ENCODE assay signal across 25 mouse cellular contexts in the genomic region with DNA sequence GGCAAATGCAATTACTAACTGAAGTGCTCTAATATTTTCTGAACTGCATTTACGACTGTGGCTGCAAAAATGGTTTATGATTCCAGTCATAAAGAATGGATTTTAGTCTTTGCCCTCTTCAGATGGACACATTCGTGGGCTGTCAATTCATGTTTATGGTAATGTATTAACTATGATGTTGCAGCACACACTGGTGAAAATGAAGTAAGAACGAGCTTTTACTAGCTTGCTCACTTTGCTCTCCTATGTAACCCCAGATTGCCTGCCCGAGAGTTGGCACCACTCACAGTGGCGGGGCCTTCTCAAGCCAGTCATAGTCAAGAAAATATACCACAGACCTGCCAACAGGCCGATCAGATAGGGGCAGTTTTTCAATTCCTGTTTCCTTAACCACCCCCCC.
"Had no signal": no experiment of that assay in that cellular context is flagged by ENCODE, and none has a peak within 500 bp of the region (broad histone marks: within the 10 kb centered on the region; RNA-seq: fewer than 3 reads in every experiment).

No protein-coding gene starts in this region.

- H3K4me3 ChIP-seq: gastrocnemius, adult 2 months; heart, adult 2 months; heart, embryonic 13.5 days; heart, embryonic 15.5 days; hindbrain, embryonic 13.5 days; hindbrain, embryonic 15.5 days; layer of hippocampus, adult 2 months; left cerebral cortex, adult 2 months; limb, embryonic 10.5 days; limb, embryonic 12.5 days; liver, embryonic 13.5 days; liver, embryonic 15.5 days had no signal

- H3K9ac ChIP-seq: heart, embryonic 13.5 days; heart, embryonic 15.5 days; hindbrain, embryonic 13.5 days; hindbrain, embryonic 15.5 days; limb, embryonic 12.5 days; liver, embryonic 13.5 days; liver, embryonic 15.5 days had no signal

- H3K27ac ChIP-seq: gastrocnemius, adult 2 months; heart, adult 2 months; heart, embryonic 13.5 days; heart, embryonic 15.5 days; hindbrain, embryonic 13.5 days; hindbrain, embryonic 15.5 days; hindbrain, postnatal 0 days; layer of hippocampus, adult 2 months; left cerebral cortex, adult 2 months; limb, embryonic 10.5 days; limb, embryonic 12.5 days; liver, embryonic 13.5 days; liver, embryonic 15.5 days had no signal

- H3K4me2 ChIP-seq: heart, embryonic 11.5 days; heart, embryonic 13.5 days; heart, embryonic 15.5 days; hindbrain, embryonic 13.5 days; hindbrain, embryonic 15.5 days; limb, embryonic 12.5 days; liver, embryonic 11.5 days; liver, embryonic 13.5 days; liver, embryonic 15.5 days had no signal

- H3K4me1 ChIP-seq: heart, embryonic 13.5 days; heart, embryonic 15.5 days; hindbrain, embryonic 13.5 days; hindbrain, embryonic 15.5 days; limb, embryonic 10.5 days; limb, embryonic 12.5 days; liver, embryonic 13.5 days; liver, embryonic 15.5 days had no signal

- ATAC-seq: hindbrain, postnatal 0 days had no signal

- H3K36me3 ChIP-seq: heart, embryonic 13.5 days; heart, embryonic 15.5 days; hindbrain, embryonic 13.5 days; hindbrain, embryonic 15.5 days; limb, embryonic 10.5 days; limb, embryonic 12.5 days; liver, embryonic 13.5 days; liver, embryonic 15.5 days had no signal

- H3K9me3 ChIP-seq: heart, embryonic 13.5 days; heart, embryonic 15.5 days; hindbrain, embryonic 13.5 days; hindbrain, embryonic 15.5 days; limb, embryonic 10.5 days; limb, embryonic 12.5 days; liver, embryonic 13.5 days; liver, embryonic 15.5 days had no signal

- H3K27me3 ChIP-seq: heart, embryonic 13.5 days; heart, embryonic 15.5 days; hindbrain, embryonic 13.5 days; hindbrain, embryonic 15.5 days; limb, embryonic 12.5 days; liver, embryonic 13.5 days; liver, embryonic 15.5 days had no signal

- DNase-seq: gastrocnemius, adult 2 months; gastrocnemius, postnatal 10 days; gastrocnemius, postnatal 25 days; heart, adult 2 months; heart, postnatal 14 days; heart, postnatal 36 days; kidney, adult 18-20 months; kidney, adult 8-10 months; kidney, postnatal 10 days; kidney, postnatal 25 days; kidney, postnatal 4 days; liver; liver, embryonic 13.5 days had no signal
